Mouse (Mus musculus): ENCODE data around the gene B3gnt9. TPM values are rescaled to one million over a fixed set of nuclear protein-coding genes. Genes with fewer than 3 reads are reported as not detected.

The B3gnt9 gene
- polyA plus RNA-seq, 1 experiment from 2014 or later: 19.1 TPM

- H3K27ac ChIP-seq (ENCODE audit: low read depth): no peak overlapping the region
- H3K9ac ChIP-seq (ENCODE audit: low read length): no peak overlapping the region
- ATAC-seq (replicated peaks; ENCODE audit: low FRiP score, low TSS enrichment, low read depth) (no peak), DNase-seq (ENCODE audit: low spot score) (no peak)
- peaks cover 5% of the 10 kb centered on the region for H3K36me3 ChIP-seq (ENCODE audit: control insufficient read depth, insufficient read depth, low read length)
- 90% methylated on average over 5 of the region's 5 CpGs for WGBS
- no peaks in the 10 kb centered on the region for H3K9me3 ChIP-seq (ENCODE audit: control insufficient read depth, low read length)
- H3K4me1 ChIP-seq (replicated peaks; ENCODE audit: control insufficient read depth, insufficient read depth, low read length): peaks cover 10% of the 10 kb centered on the region
- peak overlapping the region; percentile 85 for H3K4me2 ChIP-seq (ENCODE audit: low read length)
- 0 out of 2 replicates have a peak overlapping the region, but pooled peaks have one; percentile 51 for H3K4me3 ChIP-seq (ENCODE audit: low read depth, low read length)
- peaks cover 10% of the 10 kb centered on the region for H3K27me3 ChIP-seq (replicated peaks; ENCODE audit: control insufficient read depth, insufficient read depth, low read length)
Observed at GRCm38 (mm10) chr8:105288231-105288630, 33.3 kb upstream of the B3gnt9 start.

DNA sequence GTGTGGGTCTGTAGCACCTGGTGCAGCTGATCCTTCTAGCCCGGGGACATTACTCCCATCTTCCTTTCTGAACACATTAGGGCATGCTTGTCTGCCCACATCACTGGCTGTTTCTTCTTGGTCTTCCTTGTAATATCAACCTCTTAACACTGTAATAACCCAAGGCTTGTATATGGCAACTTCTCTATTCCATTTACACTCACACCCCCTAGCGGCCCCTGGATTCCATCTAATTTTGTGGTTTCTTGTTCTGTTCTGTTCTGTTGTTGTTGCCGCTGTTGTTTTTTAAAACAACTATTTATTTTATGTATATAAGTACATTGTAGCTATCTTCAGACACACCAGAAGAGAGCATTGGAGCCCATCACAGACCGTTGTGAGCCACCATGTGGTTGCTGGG is 32.0 kb upstream of the B3gnt9 start:
- no peak overlapping the region for H3K9ac ChIP-seq (ENCODE audit: low read length)
- no peak overlapping the region for H3K4me2 ChIP-seq (ENCODE audit: low read length)
- H3K9me3 ChIP-seq (ENCODE audit: control insufficient read depth, low read length): no peaks in the 10 kb centered on the region
- no peak overlapping the region for H3K27ac ChIP-seq (ENCODE audit: low read depth)
- no peak overlapping the region for H3K4me3 ChIP-seq (ENCODE audit: low read depth, low read length)
- 88% methylated on average over 4 of the region's 4 CpGs for WGBS
- peaks cover 10% of the 10 kb centered on the region for H3K27me3 ChIP-seq (replicated peaks; ENCODE audit: control insufficient read depth, insufficient read depth, low read length)
- DNase-seq (ENCODE audit: low spot score) (no peak), ATAC-seq (replicated peaks; ENCODE audit: low FRiP score, low TSS enrichment, low read depth) (no peak)
- peaks cover 10% of the 10 kb centered on the region for H3K4me1 ChIP-seq (replicated peaks; ENCODE audit: control insufficient read depth, insufficient read depth, low read length)
- peaks cover 14% of the 10 kb centered on the region for H3K36me3 ChIP-seq (ENCODE audit: control insufficient read depth, insufficient read depth, low read length)

DNA sequence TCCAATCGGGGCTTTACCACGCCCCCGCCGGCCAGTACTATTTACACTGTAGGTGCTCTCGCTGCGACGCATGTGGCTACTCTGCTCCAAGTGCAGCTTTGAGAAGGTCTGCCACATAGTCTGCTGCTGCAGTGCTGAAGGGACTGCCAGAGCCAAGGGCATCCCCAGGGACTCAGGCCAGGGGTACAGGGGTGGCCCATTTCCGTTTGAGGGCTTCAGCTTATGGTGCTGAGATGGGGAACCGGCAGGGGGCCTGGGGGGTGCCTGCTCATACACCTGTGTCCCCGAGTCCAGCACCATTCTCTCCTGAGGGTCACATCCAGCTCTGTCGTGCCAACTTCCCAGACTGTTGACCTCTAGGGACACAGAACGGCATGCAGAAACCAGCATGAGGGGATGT is 30.6 kb upstream of the B3gnt9 start:
- ATAC-seq (replicated peaks; ENCODE audit: low FRiP score, low TSS enrichment, low read depth): no peak

GRCm38 (mm10) chr8:105283074-105283473 is 28.1 kb upstream of the B3gnt9 start:
- Histone ChIP-seq H3K9me3 (ENCODE audit: control insufficient read depth, low read length) (no peaks in the 10 kb centered on the region), H3K4me2 (ENCODE audit: low read length) (no peak overlapping the region), H3K9ac (ENCODE audit: low read length) (no peak overlapping the region), H3K27ac (ENCODE audit: low read depth) (no peak overlapping the region), H3K4me3 (ENCODE audit: low read depth, low read length) (no peak overlapping the region), H3K36me3 (ENCODE audit: control insufficient read depth, insufficient read depth, low read length) (peaks cover 20% of the 10 kb centered on the region), H3K27me3 (replicated peaks; ENCODE audit: control insufficient read depth, insufficient read depth, low read length) (peaks cover 22% of the 10 kb centered on the region), H3K4me1 (replicated peaks; ENCODE audit: control insufficient read depth, insufficient read depth, low read length) (no peaks in the 10 kb centered on the region)
- DNase-seq (ENCODE audit: low spot score) (peak; percentile 77), ATAC-seq (replicated peaks; ENCODE audit: low FRiP score, low TSS enrichment, low read depth) (peak; percentile 28)
- WGBS: 26% methylated on average over 23 of the region's 23 CpGs

More for the DNA sequence above, 30.6 kb upstream of the B3gnt9 start:
- H3K4me2 ChIP-seq (ENCODE audit: low read length): no peak overlapping the region
- 41% methylated on average over 12 of the region's 12 CpGs for WGBS
- no peak overlapping the region for H3K27ac ChIP-seq (ENCODE audit: low read depth)
- no peak overlapping the region for H3K9ac ChIP-seq (ENCODE audit: low read length)
- peaks cover 7% of the 10 kb centered on the region for H3K27me3 ChIP-seq (replicated peaks; ENCODE audit: control insufficient read depth, insufficient read depth, low read length)
- no peak for DNase-seq (ENCODE audit: low spot score)
- no peak overlapping the region for H3K4me3 ChIP-seq (ENCODE audit: low read depth, low read length)
- no peaks in the 10 kb centered on the region for H3K9me3 ChIP-seq (ENCODE audit: control insufficient read depth, low read length)
- peaks cover 20% of the 10 kb centered on the region for H3K36me3 ChIP-seq (ENCODE audit: control insufficient read depth, insufficient read depth, low read length)
- H3K4me1 ChIP-seq (replicated peaks; ENCODE audit: control insufficient read depth, insufficient read depth, low read length): peaks cover 9% of the 10 kb centered on the region

DNA sequence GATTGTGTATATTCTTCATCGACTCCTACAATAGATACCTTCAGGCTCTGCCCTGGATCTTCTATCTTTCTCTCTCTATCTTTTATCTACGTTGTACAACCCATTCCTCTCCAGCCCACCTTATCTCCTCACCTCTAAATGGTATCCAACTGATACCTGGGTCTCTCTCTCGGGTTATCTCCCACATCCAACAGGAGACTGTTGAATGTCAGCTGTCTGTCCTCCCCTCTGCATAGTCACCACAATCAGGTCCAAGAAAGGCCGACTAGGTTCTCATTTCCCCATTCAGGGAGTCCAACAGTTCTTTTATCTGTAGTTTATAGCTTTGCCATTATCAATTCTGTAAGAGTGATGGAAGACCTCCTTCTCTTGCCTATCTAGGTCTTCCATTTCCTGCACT is 27.3 kb upstream of the B3gnt9 start:
- DNase-seq (ENCODE audit: low spot score) (no peak), ATAC-seq (replicated peaks; ENCODE audit: low FRiP score, low TSS enrichment, low read depth) (no peak)
- Histone ChIP-seq H3K36me3 (ENCODE audit: control insufficient read depth, insufficient read depth, low read length) (peaks cover 20% of the 10 kb centered on the region), H3K9me3 (ENCODE audit: control insufficient read depth, low read length) (no peaks in the 10 kb centered on the region), H3K4me3 (ENCODE audit: low read depth, low read length) (no peak overlapping the region), H3K4me2 (ENCODE audit: low read length) (no peak overlapping the region), H3K4me1 (replicated peaks; ENCODE audit: control insufficient read depth, insufficient read depth, low read length) (no peaks in the 10 kb centered on the region), H3K27me3 (replicated peaks; ENCODE audit: control insufficient read depth, insufficient read depth, low read length) (peaks cover 30% of the 10 kb centered on the region), H3K9ac (ENCODE audit: low read length) (no peak overlapping the region), H3K27ac (ENCODE audit: low read depth) (no peak overlapping the region)
- 79% methylated on average over 4 of the region's 4 CpGs for whole genome bisulfite sequencing

DNA sequence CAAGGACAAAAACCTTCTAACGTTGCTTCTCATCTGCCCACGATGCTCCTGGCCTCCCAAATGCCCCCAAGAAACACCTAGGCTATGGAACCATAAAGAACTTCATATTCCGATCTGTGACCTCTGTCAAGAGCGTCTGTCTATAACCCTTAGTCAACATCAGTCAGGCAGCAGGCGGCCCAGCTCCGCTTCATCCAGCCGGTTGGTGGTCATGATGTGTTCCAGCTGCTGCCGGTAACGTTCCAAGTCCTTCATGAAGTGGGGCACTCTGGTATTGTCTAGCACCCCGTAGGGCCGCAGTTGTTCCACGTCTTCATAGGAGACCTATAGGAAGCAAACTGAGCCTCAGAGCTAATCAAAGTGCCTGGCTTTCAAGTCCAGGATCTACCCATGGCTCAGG is 26.9 kb upstream of the B3gnt9 start:
- DNase-seq (ENCODE audit: low spot score): no peak
- Histone ChIP-seq H3K27me3 (replicated peaks; ENCODE audit: control insufficient read depth, insufficient read depth, low read length) (peaks cover 35% of the 10 kb centered on the region), H3K27ac (ENCODE audit: low read depth) (no peak overlapping the region), H3K4me1 (replicated peaks; ENCODE audit: control insufficient read depth, insufficient read depth, low read length) (no peaks in the 10 kb centered on the region), H3K36me3 (ENCODE audit: control insufficient read depth, insufficient read depth, low read length) (peaks cover 20% of the 10 kb centered on the region), H3K9me3 (ENCODE audit: control insufficient read depth, low read length) (no peaks in the 10 kb centered on the region), H3K4me2 (ENCODE audit: low read length) (no peak overlapping the region), H3K9ac (ENCODE audit: low read length) (no peak overlapping the region), H3K4me3 (ENCODE audit: low read depth, low read length) (no peak overlapping the region)
- ATAC-seq (replicated peaks; ENCODE audit: low FRiP score, low TSS enrichment, low read depth): no peak
- 84% methylated on average over 12 of the region's 12 CpGs for WGBS

DNA sequence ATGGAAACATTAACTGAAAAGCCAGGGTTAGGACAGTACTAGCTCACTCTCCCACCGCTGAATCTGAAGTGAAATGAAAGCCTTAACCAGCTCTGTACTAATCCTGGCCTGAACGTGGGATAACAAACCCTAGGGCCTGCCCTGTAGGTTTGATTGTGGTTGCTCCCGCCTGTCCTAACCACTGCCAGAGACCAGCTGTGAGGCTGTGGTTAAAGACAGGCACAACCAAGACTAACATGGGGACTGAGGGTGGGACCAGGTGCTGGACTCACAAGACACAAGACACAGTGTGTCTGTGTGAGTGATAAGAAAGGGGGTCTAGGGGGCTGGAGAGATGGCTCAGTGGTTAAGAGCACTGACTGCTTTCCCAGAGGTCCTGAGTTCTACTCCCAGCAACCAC is 25.6 kb upstream of the B3gnt9 start:
- H3K4me2 ChIP-seq (ENCODE audit: low read length): no peak overlapping the region
- peaks cover 20% of the 10 kb centered on the region for H3K36me3 ChIP-seq (ENCODE audit: control insufficient read depth, insufficient read depth, low read length)
- DNase-seq (ENCODE audit: low spot score): no peak
- 81% methylated on average over 3 of the region's 3 CpGs for WGBS
- H3K9ac ChIP-seq (ENCODE audit: low read length): no peak overlapping the region
- ATAC-seq (replicated peaks; ENCODE audit: low FRiP score, low TSS enrichment, low read depth): no peak
- no peaks in the 10 kb centered on the region for H3K9me3 ChIP-seq (ENCODE audit: control insufficient read depth, low read length)
- H3K4me3 ChIP-seq (ENCODE audit: low read depth, low read length): no peak overlapping the region
- no peak overlapping the region for H3K27ac ChIP-seq (ENCODE audit: low read depth)
- H3K27me3 ChIP-seq (replicated peaks; ENCODE audit: control insufficient read depth, insufficient read depth, low read length): peaks cover 47% of the 10 kb centered on the region
- peaks cover 3% of the 10 kb centered on the region; the same call in 1 of the 2 replicates for H3K4me1 ChIP-seq (replicated peaks; ENCODE audit: control insufficient read depth, insufficient read depth, low read length)

DNA sequence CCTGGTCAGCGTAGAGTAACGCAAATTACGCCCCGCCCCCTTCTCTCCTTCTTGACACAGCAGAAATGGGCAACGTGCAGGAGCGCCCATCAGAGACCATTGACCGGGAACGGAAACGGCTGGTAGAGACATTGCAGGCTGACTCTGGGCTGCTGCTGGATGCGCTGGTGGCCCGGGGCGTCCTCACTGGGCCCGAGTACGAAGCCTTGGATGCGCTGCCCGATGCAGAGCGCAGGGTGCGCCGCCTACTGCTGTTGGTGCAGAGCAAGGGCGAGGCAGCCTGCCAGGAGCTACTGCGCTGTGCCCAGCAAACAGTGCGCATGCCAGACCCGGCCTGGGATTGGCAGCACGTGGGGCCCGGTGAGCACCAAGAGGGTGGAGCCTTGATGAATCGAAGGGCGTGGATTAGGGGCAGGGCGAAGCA is 24.0 kb upstream of the B3gnt9 start:
- DNase-seq (ENCODE audit: low spot score): no peak

More for the DNA sequence above, 24.0 kb upstream of the B3gnt9 start:
- peak overlapping the region; percentile 36; the same call in 1 of the 2 replicates for H3K4me2 ChIP-seq (ENCODE audit: low read length)
- peaks cover 3% of the 10 kb centered on the region; the same call in 1 of the 2 replicates for H3K4me1 ChIP-seq (replicated peaks; ENCODE audit: control insufficient read depth, insufficient read depth, low read length)
- ATAC-seq (replicated peaks; ENCODE audit: low FRiP score, low TSS enrichment, low read depth): peak; percentile 34; the same call in 1 of the 2 replicates
- H3K4me3 ChIP-seq (ENCODE audit: low read depth, low read length): peak overlapping the region; percentile 19
- peaks cover 15% of the 10 kb centered on the region; the same call in 1 of the 2 replicates for H3K36me3 ChIP-seq (ENCODE audit: control insufficient read depth, insufficient read depth, low read length)
- no peak overlapping the region for H3K27ac ChIP-seq (ENCODE audit: low read depth)
- no peak overlapping the region; the same call in 1 of the 2 replicates for H3K9ac ChIP-seq (ENCODE audit: low read length)
- H3K27me3 ChIP-seq (replicated peaks; ENCODE audit: control insufficient read depth, insufficient read depth, low read length): peaks cover 64% of the 10 kb centered on the region
- WGBS: 4% methylated on average over 28 of the region's 28 CpGs
- H3K9me3 ChIP-seq (ENCODE audit: control insufficient read depth, low read length): no peaks in the 10 kb centered on the region

All from intestine, embryonic 14.5 days (tissue).